Mouse (Mus musculus) kidney, embryonic 14.5 days (tissue): ENCODE data around the gene Eps8l1. TPM values are rescaled to one million over a fixed set of nuclear protein-coding genes. Genes with fewer than 3 reads are reported as not detected.
A peak's percentile ranks its signal among the peaks of the same experiment; 100 is the strongest.
"Not testable (repeated sequence)": the region's sequence is repeated elsewhere in the genome, so short reads cannot be mapped to it uniquely, and the experiment has no call there.

Experiments used
- ATAC-seq: fragments of 200-750 bp; cut with Nextera tagmentation; 2 replicates; pipeline ENCODE4 v1.8.0; 2017; ENCODE audit warnings: moderate number of reproducible peaks, mild to moderate bottlenecking, moderate TSS enrichment, moderate library complexity; ENCODE audit not compliant: low FRiP score, low TSS enrichment
- H3K27ac ChIP-seq: fragments of 300-500 bp; sonication (generic); 2 replicates; pipeline ENCODE4 v1.5.1; 2014; ENCODE audit warnings: low read depth, mild to moderate bottlenecking, low read length, moderate library complexity, mixed read lengths
- H3K27me3 ChIP-seq: fragments of 300-500 bp; sonication (generic); 2 replicates; pipeline ENCODE4 v1.6.1; 2014; ENCODE audit warnings: mild to moderate bottlenecking, low read length; ENCODE audit not compliant: control insufficient read depth, insufficient read depth
- H3K36me3 ChIP-seq: fragments of 300-500 bp; sonication (generic); 2 replicates; pipeline ENCODE4 v1.6.1; 2014; ENCODE audit warnings: low read length, mixed read lengths; ENCODE audit not compliant: control insufficient read depth, insufficient read depth
- H3K4me1 ChIP-seq: fragments of 300-500 bp; sonication (generic); 2 replicates; pipeline ENCODE4 v1.6.1; 2014; ENCODE audit warnings: low read length, mixed read lengths; ENCODE audit not compliant: control insufficient read depth, insufficient read depth
- H3K4me2 ChIP-seq: fragments of 300-500 bp; sonication (generic); replicated peaks from 2 replicates; pipeline ENCODE4 v1.6.1; 2014; ENCODE audit warnings: low read depth, mild to moderate bottlenecking, low read length
- H3K4me3 ChIP-seq: fragments of 300-500 bp; sonication (generic); 2 replicates; pipeline ENCODE4 v1.5.1; 2014; ENCODE audit warnings: mild to moderate bottlenecking, low read length
- H3K9ac ChIP-seq: fragments of 300-500 bp; sonication (generic); 2 replicates; pipeline ENCODE4 v1.6.1; 2014; ENCODE audit warnings: low read depth, mild to moderate bottlenecking, low read length, moderate library complexity
- H3K9me3 ChIP-seq: fragments of 300-500 bp; sonication (generic); 2 replicates; pipeline ENCODE4 v1.6.1; 2016; ENCODE audit warnings: low read length; ENCODE audit not compliant: control insufficient read depth
- WGBS: fragments of 180-500 bp; shearing (Covaris S2); extraction: QIAGEN DNeasy Blood & Tissue Kit; methylation state at CpG from one replicate; pipeline ENCODE4 v1.1.7; 2014; 5-methylcytosine and 5-hydroxymethylcytosine counted together
- microRNA-seq: library from miRNA; unstranded; fragments of <30 nt; microRNA quantifications from one replicate; pipeline ENCODE4, GENCODE M21; 2016
- polyA plus RNA-seq: library from polyadenylated mRNA; unstranded; fragments of >200 nt; fragmentation: Nextera tagmentation; extraction: Ambion mirVana; gene quantifications from 2 replicates; pipeline ENCODE4 v1.2.1, GENCODE M21; 2014

Eps8l1 gene
- polyA plus RNA-seq, 1 experiment from 2014 or later, result 3.0 TPM

DNA sequence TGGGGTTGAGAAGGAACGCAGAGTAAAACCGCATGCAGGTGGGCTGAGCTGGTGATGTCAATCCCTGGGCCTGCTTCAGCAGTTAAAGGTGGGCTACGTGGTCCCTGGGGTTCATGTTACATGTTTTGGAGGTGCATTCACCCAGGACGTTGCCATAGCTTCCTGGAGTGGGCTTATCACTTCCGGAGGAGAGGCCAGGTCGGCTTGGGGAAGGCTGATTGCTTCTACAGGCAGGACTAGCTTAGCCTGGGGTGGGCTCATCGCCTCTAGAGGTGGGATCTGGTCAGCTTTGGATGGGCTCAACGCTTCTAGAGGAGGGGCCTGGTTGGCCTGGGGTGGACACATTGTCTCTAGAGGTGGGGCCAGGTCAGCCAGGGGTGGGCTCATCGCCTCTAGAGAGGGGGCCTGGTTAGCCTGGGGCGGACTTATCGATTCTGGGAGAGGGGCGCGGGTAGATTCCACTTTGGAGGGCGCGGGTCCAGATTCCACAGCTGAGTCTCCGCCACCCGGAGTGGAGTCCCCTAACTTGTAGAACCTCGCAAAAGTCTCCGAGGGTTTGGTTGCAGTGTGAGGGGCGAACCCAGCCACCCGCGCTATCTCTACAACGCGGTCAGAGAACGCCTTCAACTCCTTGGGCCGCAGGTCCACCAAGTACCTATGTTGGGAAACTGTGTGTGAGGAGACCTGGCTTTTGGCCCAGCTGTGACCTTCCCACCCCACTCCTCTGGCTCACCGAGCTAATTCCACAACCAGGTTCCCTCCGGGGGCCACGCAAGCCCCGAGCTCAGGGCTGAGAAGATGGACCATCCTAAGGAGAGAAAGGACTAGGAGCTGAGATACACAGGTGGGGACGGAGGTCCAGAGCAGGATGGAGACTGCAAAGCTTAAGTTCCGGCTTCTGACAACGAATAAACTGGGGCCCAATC is 63.0 kb downstream of the Eps8l1 start:
- no peak overlapping the region for H3K4me2 ChIP-seq
- H3K27ac ChIP-seq, result no peak overlapping the region
- H3K27me3 ChIP-seq, result no peaks in the 10 kb centered on the region; the same call in 1 of the 2 replicates
- no peak overlapping the region for H3K9ac ChIP-seq
- H3K4me3 ChIP-seq, result no peak overlapping the region
- H3K9me3 ChIP-seq, result no peaks in the 10 kb centered on the region
- WGBS, result 87% methylated on average over 33 of the region's 33 CpGs
- H3K4me1 ChIP-seq, result peaks cover 15% of the 10 kb centered on the region
- H3K36me3 ChIP-seq, result no peaks in the 10 kb centered on the region
- no peak for ATAC-seq

DNA sequence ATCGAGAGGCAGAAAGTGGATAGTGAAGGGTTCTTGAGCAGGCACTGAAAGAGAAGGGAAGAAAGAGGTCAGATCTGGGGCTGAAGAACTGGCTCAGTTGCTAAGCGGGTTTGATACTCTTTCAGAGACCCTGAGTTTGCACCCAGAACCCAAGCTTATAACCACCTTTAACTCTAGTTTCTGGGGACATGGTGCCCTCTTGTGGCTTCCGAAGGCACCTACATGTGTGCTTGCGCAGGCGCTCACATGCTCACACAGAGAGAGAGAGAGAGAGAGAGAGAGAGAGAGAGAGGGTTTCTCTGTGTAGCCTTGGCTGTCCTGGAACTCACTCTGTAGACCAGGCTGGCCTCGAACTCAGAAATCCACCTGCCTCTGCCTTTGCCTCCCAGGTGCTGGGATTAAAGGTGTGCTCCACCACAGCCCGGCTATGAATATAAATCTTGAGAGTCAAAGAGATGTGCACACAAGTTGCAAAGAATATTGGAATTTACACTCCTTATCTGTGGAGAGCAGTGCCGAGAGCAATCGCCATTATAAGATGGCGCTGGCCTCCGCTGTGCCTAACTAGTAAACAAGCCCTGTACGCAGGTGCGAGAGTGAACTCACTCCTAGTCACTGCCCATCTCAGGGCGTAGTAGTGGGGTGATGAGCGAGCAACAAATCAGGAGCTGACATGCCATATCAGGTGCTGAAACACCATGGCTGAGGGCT is 63.9 kb downstream of the Eps8l1 start, which contains the start of gene Tnni3:
TSS of gene Tnni3 (minus strand) at position 18 of the 711 bp plus-strand sequence.
- H3K27ac ChIP-seq, H3K9me3 ChIP-seq, H3K9ac ChIP-seq, ATAC-seq, H3K4me2 ChIP-seq, H3K4me3 ChIP-seq, H3K27me3 ChIP-seq, H3K36me3 ChIP-seq: not testable (repeated sequence)
- H3K4me1 ChIP-seq, result peaks cover 15% of the 10 kb centered on the region
- WGBS, result 75% methylated on average over 15 of the region's 15 CpGs

DNA sequence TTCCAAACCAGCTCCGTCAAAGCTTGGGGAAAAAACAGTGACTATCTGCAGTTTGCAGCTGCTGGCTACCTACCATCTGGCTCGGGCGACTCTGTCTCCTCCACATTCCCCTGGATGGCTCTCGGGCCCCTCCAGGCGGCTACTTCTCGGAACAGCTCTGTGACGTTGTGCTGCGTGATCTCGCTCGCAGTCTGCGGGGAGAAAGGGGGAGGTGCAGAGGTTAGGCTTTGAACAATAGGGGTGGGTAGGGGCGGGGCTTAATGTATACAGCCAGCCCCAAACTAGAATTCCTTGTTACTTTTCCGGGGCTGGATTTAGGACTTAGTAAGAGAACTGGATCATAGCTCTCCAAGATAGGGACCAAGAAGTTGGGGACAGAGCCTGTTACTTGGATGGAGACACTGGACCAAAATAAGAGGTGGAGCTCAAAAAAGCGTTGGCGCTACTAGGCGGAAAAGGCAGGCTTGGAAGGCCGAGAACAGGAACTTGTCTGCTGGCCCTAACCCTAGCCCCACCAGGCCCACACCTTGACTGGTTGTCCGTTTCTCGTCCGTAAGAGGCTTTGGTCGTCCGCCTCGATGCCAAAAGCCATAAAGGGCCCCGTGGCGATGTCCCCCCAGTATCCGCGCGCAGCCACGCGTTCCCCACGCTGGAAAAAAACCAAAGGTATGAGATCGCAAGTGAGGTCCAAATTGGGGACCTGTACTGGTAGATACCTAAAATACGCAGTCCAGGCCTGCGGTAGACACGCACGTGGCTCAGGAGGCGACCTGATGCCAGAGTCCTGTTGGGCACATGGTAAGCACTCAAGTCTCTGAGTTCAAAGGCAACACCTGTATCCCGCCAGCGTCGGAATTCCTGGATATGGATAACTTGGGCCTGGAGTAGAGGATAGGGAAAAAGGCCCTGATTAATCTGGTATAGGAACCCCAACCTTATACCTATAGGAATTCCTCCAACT is 66.1 kb downstream of the Eps8l1 start:
- Histone ChIP-seq H3K27me3 (no peaks in the 10 kb centered on the region; the same call in 1 of the 2 replicates), H3K27ac (no peak overlapping the region; the same call in 1 of the 2 replicates), H3K4me3 (peak overlapping the region; percentile 27; the same call in 1 of the 2 replicates)

DNA sequence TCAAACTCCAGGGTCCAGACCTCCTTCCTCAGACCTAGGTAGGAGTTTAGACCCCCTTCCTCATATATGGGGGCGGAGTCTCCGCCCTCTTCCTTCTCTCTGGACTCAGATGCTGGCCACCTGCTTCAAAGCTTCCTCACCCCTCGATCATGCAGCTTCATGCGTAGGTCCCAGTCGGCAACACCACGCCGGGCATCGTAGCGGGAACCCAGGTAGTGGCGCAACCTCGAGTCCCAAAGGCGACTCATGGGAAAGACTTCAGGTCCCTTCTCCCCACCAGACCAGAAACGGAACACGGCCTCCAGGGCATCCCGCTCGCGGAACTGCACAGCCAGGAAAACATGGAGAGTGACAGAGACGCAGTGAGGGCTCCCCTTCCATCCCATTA is 66.8 kb downstream of the Eps8l1 start:
- Histone ChIP-seq H3K27ac (no peak overlapping the region), H3K9ac (no peak overlapping the region), H3K27me3 (no peaks in the 10 kb centered on the region), H3K4me1 (no peaks in the 10 kb centered on the region; the same call in 1 of the 2 replicates), H3K4me2 (peak overlapping the region; percentile 54), H3K4me3 (peak overlapping the region; percentile 5; the same call in 1 of the 2 replicates), H3K36me3 (no peaks in the 10 kb centered on the region), H3K9me3 (no peaks in the 10 kb centered on the region)
- 51% methylated on average over 18 of the region's 18 CpGs for WGBS
- 0 out of 2 replicates have a peak, but pooled peaks have one; percentile 7 for ATAC-seq

More for the DNA sequence above, 66.1 kb downstream of the Eps8l1 start:
- peak; percentile 89 for ATAC-seq
- H3K4me1 ChIP-seq, result peaks cover under 1% of the 10 kb centered on the region; the same call in 1 of the 2 replicates
- peak overlapping the region; percentile 54 for H3K4me2 ChIP-seq
- H3K9me3 ChIP-seq, result no peaks in the 10 kb centered on the region
- peak overlapping the region; percentile 44 for H3K9ac ChIP-seq
- H3K36me3 ChIP-seq, result no peaks in the 10 kb centered on the region
- 23% methylated on average over 40 of the region's 40 CpGs for WGBS

Small RNA genes within 50 kb of the gene (microRNA-seq; reads per million reads assigned to microRNA genes)
- not detected for gene Gm24605

Other genes with a start within 250 kb of the Eps8l1 start
- gene Lilra5, start 222.9 kb upstream of the Eps8l1 start, polyA plus RNA-seq, result not detected in 2 replicates
- not detected in 2 replicates for gene Ncr1, start 123.0 kb upstream of the Eps8l1 start, polyA plus RNA-seq
- 0.07 TPM in 2 replicates for gene Gp6, start 62.9 kb upstream of the Eps8l1 start, polyA plus RNA-seq
- gene Rdh13, start 15.0 kb upstream of the Eps8l1 start, polyA plus RNA-seq, result 23.4 and 32.9 TPM in 2 replicates
- 50.8 and 51.2 TPM in 2 replicates for gene Ppp1r12c, start 41.0 kb downstream of the Eps8l1 start, polyA plus RNA-seq
- gene Tnnt1, start 55.7 kb downstream of the Eps8l1 start, polyA plus RNA-seq, result 13.4 and 20.6 TPM in 2 replicates
- 4.9 and 8.1 TPM in 2 replicates for gene Tnni3, start 63.6 kb downstream of the Eps8l1 start, polyA plus RNA-seq
- 1.3 and 2.4 TPM in 2 replicates for gene Dnaaf3, start 71.8 kb downstream of the Eps8l1 start, polyA plus RNA-seq
- gene Syt5, start 86.9 kb downstream of the Eps8l1 start, polyA plus RNA-seq, result 5.3 and 5.5 TPM in 2 replicates
- 0.09 TPM in 1 of 2 replicates, not detected in the other for gene Ptprh, start 143.4 kb downstream of the Eps8l1 start, polyA plus RNA-seq
- gene Tmem86b, start 170.7 kb downstream of the Eps8l1 start, polyA plus RNA-seq, result 1.0 and 1.4 TPM in 2 replicates
- 8.3 and 10.2 TPM in 2 replicates for gene Ppp6r1, start 198.3 kb downstream of the Eps8l1 start, polyA plus RNA-seq
- 113 and 140 TPM in 2 replicates for gene Hspbp1, start 224.4 kb downstream of the Eps8l1 start, polyA plus RNA-seq
- 1.9 and 3.0 TPM in 2 replicates for gene Brsk1, start 229.9 kb downstream of the Eps8l1 start, polyA plus RNA-seq